Mouse (Mus musculus) spleen, adult 2 months (tissue): ENCODE measurements around the gene Ppt2. TPM values are rescaled to one million over a fixed set of nuclear protein-coding genes. Genes with fewer than 3 reads are reported as not detected.

ENCODE experiments used
- DNase-seq, 2 experiments: peaks; one replicate each; pipeline versions ENCODE4 v3.0.0 to v3.0.0-alpha.2; 2012 to 2021; ENCODE audit warnings: low spot score in 2 of 2, low read depth in 1 of 2
- H3K27ac ChIP-seq: fragments of 200-500 bp; 2 replicates; pipeline ENCODE4 v1.5.1; 2012; ENCODE audit warnings: low read length, inconsistent platforms; ENCODE audit not compliant: insufficient read depth
- H3K27me3 ChIP-seq: fragments of 200-500 bp; 2 replicates; pipeline ENCODE4 v1.6.1; 2012; ENCODE audit warnings: mild to moderate bottlenecking, moderate library complexity, low read length, inconsistent platforms; ENCODE audit not compliant: control insufficient read depth, insufficient read depth
- H3K36me3 ChIP-seq: fragments of 200-500 bp; 2 replicates; pipeline ENCODE4 v1.6.1; 2012; ENCODE audit warnings: mild to moderate bottlenecking, low read length, inconsistent platforms; ENCODE audit not compliant: control insufficient read depth, insufficient read depth
- H3K4me1 ChIP-seq: fragments of 200-500 bp; 2 replicates; pipeline ENCODE4 v1.6.1; 2011; ENCODE audit warnings: inconsistent platforms; ENCODE audit not compliant: control insufficient read depth, insufficient read depth, insufficient read length
- H3K4me3 ChIP-seq: fragments of 200-500 bp; 2 replicates; pipeline ENCODE4 v1.5.1; 2011; ENCODE audit warnings: mild to moderate bottlenecking, inconsistent platforms; ENCODE audit not compliant: insufficient read depth, insufficient read length; ENCODE audit errors: extremely low read depth
- CTCF ChIP-seq: fragments of 200-500 bp; IDR thresholded peaks from 2 replicates; pipeline ENCODE4 v1.5.1; 2011; ENCODE audit warnings: mild to moderate bottlenecking, inconsistent platforms; ENCODE audit not compliant: insufficient read depth, insufficient read length, insufficient replicate concordance; ENCODE audit errors: extremely low read depth
- POLR2A ChIP-seq: fragments of 200-500 bp; IDR thresholded peaks from 2 replicates; pipeline ENCODE4 v1.6.1; 2011; ENCODE audit warnings: low read depth, low read length, inconsistent platforms
- WGBS: fragments of 180-500 bp; shearing (Covaris S2); methylation state at CpG from one replicate; pipeline ENCODE4 v1.1.7; 2018; 5-methylcytosine and 5-hydroxymethylcytosine counted together
- polyA plus RNA-seq: library from polyadenylated mRNA; depleted of rRNA; stranded (reverse); fragments of >200 nt; gene quantifications from 2 replicates; pipeline ENCODE4 v1.2.3, GENCODE M21; 2012

The Ppt2 gene
- polyA plus RNA-seq, 1 experiment: 36.3 TPM

GRCm38 (mm10) chr17:34626062-34626772 lies 2.1 kb downstream of the Ppt2 start:
- DNase-seq: no peak
- WGBS: 65% methylated on average over 16 of the region's 16 CpGs
- TF ChIP-seq CTCF: no peak
- TF ChIP-seq POLR2A: no peak
- Histone ChIP-seq H3K27ac (no peak overlapping the region), H3K4me1 (peaks cover 13% of the 10 kb centered on the region), H3K27me3 (peaks cover 8% of the 10 kb centered on the region; the same call in 1 of the 2 replicates), H3K4me3 (peak overlapping the region; percentile 60; the same call in 1 of the 2 replicates), H3K36me3 (peaks cover 3% of the 10 kb centered on the region; the same call in 1 of the 2 replicates)

- TF ChIP-seq CTCF (no peak), POLR2A (no peak)
- DNase-seq: no peak
- peaks cover 4% of the 10 kb centered on the region; the same call in 1 of the 2 replicates for H3K4me1 ChIP-seq
- peaks cover 3% of the 10 kb centered on the region; the same call in 1 of the 2 replicates for H3K36me3 ChIP-seq
- WGBS: 92% methylated on average over 3 of the region's 3 CpGs
- no peak overlapping the region for H3K4me3 ChIP-seq
- H3K27me3 ChIP-seq: no peaks in the 10 kb centered on the region
- no peak overlapping the region for H3K27ac ChIP-seq
These were observed 3.3 kb downstream of the Ppt2 start for GRCm38 (mm10) chr17:34624981-34625380.

- H3K27me3 ChIP-seq: no peaks in the 10 kb centered on the region
- no peak for TF ChIP-seq POLR2A
- TF ChIP-seq CTCF: no peak
- H3K4me3 ChIP-seq: no peak overlapping the region
- H3K27ac ChIP-seq: no peak overlapping the region
- DNase-seq: no peak
- peaks cover 4% of the 10 kb centered on the region; the same call in 1 of the 2 replicates for H3K4me1 ChIP-seq
- peaks cover 3% of the 10 kb centered on the region; the same call in 1 of the 2 replicates for H3K36me3 ChIP-seq
- 89% methylated on average over 9 of the region's 9 CpGs for WGBS
These were observed 5.1 kb downstream of the Ppt2 start for GRCm38 (mm10) chr17:34623161-34623560.

GRCm38 (mm10) chr17:34621006-34621405 lies 7.3 kb downstream of the Ppt2 start:
- no peak for DNase-seq
- Histone ChIP-seq H3K4me1 (no peaks in the 10 kb centered on the region), H3K36me3 (peaks cover 3% of the 10 kb centered on the region; the same call in 1 of the 2 replicates), H3K27ac (no peak overlapping the region), H3K4me3 (no peak overlapping the region), H3K27me3 (no peaks in the 10 kb centered on the region)
- 98% methylated on average over 8 of the region's 8 CpGs for WGBS
- TF ChIP-seq POLR2A (no peak), CTCF (no peak)

GRCm38 (mm10) chr17:34618999-34619398 lies 9.3 kb downstream of the Ppt2 start:
- Histone ChIP-seq H3K27me3 (no peaks in the 10 kb centered on the region), H3K4me3 (no peak overlapping the region), H3K36me3 (peaks cover 5% of the 10 kb centered on the region; the same call in 1 of the 2 replicates), H3K4me1 (no peaks in the 10 kb centered on the region), H3K27ac (no peak overlapping the region)
- peak; percentile 61 to 81 for DNase-seq
- 9% methylated on average over 6 of the region's 6 CpGs for WGBS
- peak; percentile 69; the same call in 1 of the 2 replicates for TF ChIP-seq CTCF
- TF ChIP-seq POLR2A: no peak

- no peak for DNase-seq
- Histone ChIP-seq H3K4me3 (no peak within 1 kb of the TSS), H3K36me3 (peaks cover 16% of the 10 kb centered on the region), H3K4me1 (no peaks in the 10 kb centered on the region), H3K27me3 (no peaks in the 10 kb centered on the region), H3K27ac (no peak within 1 kb of the TSS)
- no peak for TF ChIP-seq POLR2A
- no peak for TF ChIP-seq CTCF
- 82% methylated on average over 6 of the region's 6 CpGs for WGBS
These were observed 12.4 kb downstream of the Ppt2 start, which contains the start of gene Egfl8 for GRCm38 (mm10) chr17:34615871-34616270. Egfl8 (minus strand) TSS chr17:34615971.

- Histone ChIP-seq H3K4me1 (peaks cover under 1% of the 10 kb centered on the region; the same call in 1 of the 2 replicates), H3K36me3 (peaks cover 19% of the 10 kb centered on the region), H3K27me3 (no peaks in the 10 kb centered on the region), H3K27ac (no peak overlapping the region), H3K4me3 (no peak overlapping the region)
- TF ChIP-seq POLR2A (no peak), CTCF (no peak)
- no peak for DNase-seq
- 91% methylated on average over 10 of the region's 10 CpGs for WGBS
These were observed 14.5 kb downstream of the Ppt2 start for GRCm38 (mm10) chr17:34613830-34614229.
